ENCODE assay signal across 8 mouse cellular contexts in the genomic region with DNA sequence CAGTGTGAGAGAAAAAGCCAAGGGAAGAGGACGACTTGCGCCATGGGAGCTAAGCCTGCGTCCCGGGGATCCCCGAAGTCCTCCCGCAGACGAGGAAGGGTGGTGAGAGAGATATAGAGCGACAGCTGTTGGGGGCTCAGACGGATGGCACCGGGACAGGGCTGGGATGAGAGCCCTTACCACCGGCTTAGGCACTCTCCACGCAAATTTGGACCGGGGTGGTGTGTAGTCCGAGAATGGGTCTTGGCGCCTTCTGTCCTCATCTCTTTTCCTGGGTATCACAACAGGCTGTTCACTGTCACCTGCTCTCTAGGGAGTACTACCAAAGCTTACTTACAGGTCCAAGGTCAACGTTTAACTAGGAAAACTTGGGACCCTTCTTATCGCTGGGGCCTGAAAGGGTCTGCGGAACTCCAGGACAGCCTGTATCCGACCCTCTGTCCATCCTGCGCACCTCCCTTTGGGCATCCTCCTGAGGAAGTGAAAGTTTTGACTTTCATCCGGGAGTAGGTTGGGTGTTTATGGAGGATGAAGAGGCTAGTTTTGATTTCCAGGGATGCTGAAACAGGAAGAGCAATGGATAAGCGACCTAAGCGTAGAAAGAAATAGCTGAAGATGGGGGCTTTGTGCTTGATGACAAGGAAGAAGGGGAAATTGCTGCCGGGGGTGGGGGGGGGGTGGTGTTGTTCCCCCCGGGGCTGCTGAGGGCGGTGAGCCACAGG. TPM values are rescaled to one million over a fixed set of nuclear protein-coding genes. Genes with fewer than 3 reads are reported as not detected.
A peak's percentile ranks its signal among the peaks of the same experiment; 100 is the strongest.
DNase-seq lines count a peak whose midpoint lies in the region; ATAC-seq and TF ChIP-seq lines count a peak whose summit lies in the region.

No protein-coding gene starts in this region.

- TF ChIP-seq CTCF in C2C12 (IDR thresholded peaks at IDR 0.05; ENCODE audit: control insufficient read depth, insufficient read depth, insufficient read length), result no peak
- TF ChIP-seq CTCF in intestine, postnatal 0 days (IDR thresholded peaks at IDR 0.05; ENCODE audit: low read depth), result no peak

- peak overlapping the region; percentile 83 for H3K27ac ChIP-seq in embryonic facial prominence, embryonic 10.5 days (replicated peaks)
- no peak overlapping the region for H3K27ac ChIP-seq in intestine, postnatal 0 days (ENCODE audit: low read depth, low read length)
- no peak overlapping the region for H3K27ac ChIP-seq in neural tube, embryonic 14.5 days (ENCODE audit: low read depth, low read length)

- H3K36me3 ChIP-seq in C2C12 (ENCODE audit: control insufficient read depth, insufficient read depth), result no peaks in the 10 kb centered on the region
- no peaks in the 10 kb centered on the region for H3K36me3 ChIP-seq in embryonic facial prominence, embryonic 10.5 days (replicated peaks)
- H3K36me3 ChIP-seq in intestine, postnatal 0 days (ENCODE audit: control insufficient read depth, insufficient read depth), result no peaks in the 10 kb centered on the region
- H3K36me3 ChIP-seq in neural tube, embryonic 14.5 days (ENCODE audit: control insufficient read depth, insufficient read depth, low read length), result no peaks in the 10 kb centered on the region

- peaks cover 47% of the 10 kb centered on the region for H3K79me3 ChIP-seq in C2C12 (ENCODE audit: low read depth)

- peak; percentile 30 for DNase-seq in embryo, embryonic 10 days (ENCODE audit: low spot score)
- DNase-seq in embryo, embryonic 9.5 days (ENCODE audit: extremely low spot score), result no peak
- peak; percentile 37 for DNase-seq in embryonic facial prominence, embryonic 10.5 days (ENCODE audit: low spot score)
- no peak for DNase-seq in adrenal gland, adult 2 months
- DNase-seq in lung, postnatal 36 days, result no peak

- H3K4me3 ChIP-seq in C2C12 (ENCODE audit: insufficient read depth, poor library complexity, severe bottlenecking), result peak overlapping the region; percentile 79
- peak overlapping the region; percentile 74 for H3K4me3 ChIP-seq in embryonic facial prominence, embryonic 10.5 days
- H3K4me3 ChIP-seq in intestine, postnatal 0 days (ENCODE audit: low read depth, low read length), result peak overlapping the region; percentile 48
- H3K4me3 ChIP-seq in neural tube, embryonic 14.5 days (ENCODE audit: low read depth, low read length), result peak overlapping the region; percentile 55

- peak overlapping the region; percentile 64 for H3K4me2 ChIP-seq in intestine, postnatal 0 days (replicated peaks; ENCODE audit: low read depth)
- peak overlapping the region; percentile 79 for H3K4me2 ChIP-seq in neural tube, embryonic 14.5 days (ENCODE audit: low read depth, low read length)

- H3ac ChIP-seq in C2C12 (ENCODE audit: control insufficient read depth, insufficient read length, low read depth), result peak overlapping the region; percentile 81

- H3K27me3 ChIP-seq in C2C12 (ENCODE audit: control insufficient read depth, insufficient read depth, insufficient read length), result no peaks in the 10 kb centered on the region
- H3K27me3 ChIP-seq in embryonic facial prominence, embryonic 10.5 days (replicated peaks; ENCODE audit: low read depth, poor library complexity, severe bottlenecking), result peaks cover 60% of the 10 kb centered on the region
- H3K27me3 ChIP-seq in intestine, postnatal 0 days (replicated peaks; ENCODE audit: control insufficient read depth, insufficient read depth, low read length), result peaks cover 35% of the 10 kb centered on the region
- H3K27me3 ChIP-seq in neural tube, embryonic 14.5 days (ENCODE audit: control insufficient read depth, insufficient read depth, low read length), result peaks cover 6% of the 10 kb centered on the region; the same call in 1 of the 2 replicates

- peak; percentile 16; the same call in 1 of the 2 replicates for ATAC-seq in intestine, postnatal 0 days
- ATAC-seq in neural tube, embryonic 14.5 days (ENCODE audit: low read depth), result peak; percentile 13

- H3K9me3 ChIP-seq in embryonic facial prominence, embryonic 10.5 days, result no peaks in the 10 kb centered on the region
- H3K9me3 ChIP-seq in intestine, postnatal 0 days (ENCODE audit: control insufficient read depth), result no peaks in the 10 kb centered on the region
- no peaks in the 10 kb centered on the region for H3K9me3 ChIP-seq in neural tube, embryonic 14.5 days (ENCODE audit: control insufficient read depth, low read length)

- H3K4me1 ChIP-seq in embryonic facial prominence, embryonic 10.5 days, result peaks cover 44% of the 10 kb centered on the region
- H3K4me1 ChIP-seq in intestine, postnatal 0 days (replicated peaks; ENCODE audit: control insufficient read depth, insufficient read depth, low read length), result no peaks in the 10 kb centered on the region
- 0 out of 2 replicates have a peak, but pooled peaks cover 3% of the 10 kb centered on the region for H3K4me1 ChIP-seq in neural tube, embryonic 14.5 days (ENCODE audit: control insufficient read depth, insufficient read depth, low read length)

- WGBS in embryonic facial prominence, embryonic 10.5 days, result under 1% methylated on average over 26 of the region's 26 CpGs
- 2% methylated on average over 26 of the region's 26 CpGs for WGBS in intestine, postnatal 0 days
- under 1% methylated on average over 26 of the region's 26 CpGs for WGBS in neural tube, embryonic 14.5 days

- no peak overlapping the region for H3K9ac ChIP-seq in intestine, postnatal 0 days (ENCODE audit: low read depth, low read length)
- peak overlapping the region; percentile 59 for H3K9ac ChIP-seq in neural tube, embryonic 14.5 days (replicated peaks; ENCODE audit: low read depth, low read length)

- H3K79me2 ChIP-seq in C2C12 (ENCODE audit: control insufficient read depth, insufficient read depth), result peaks cover 58% of the 10 kb centered on the region

TF ChIP-seq in C2C12, 6 proteins besides CTCF, POLR2A, EP300 and RAD21:
- TF ChIP-seq CEBPB (IDR thresholded peaks at IDR 0.05; ENCODE audit: low read depth) (no peak), USF1 (IDR thresholded peaks at IDR 0.05; ENCODE audit: low read depth) (no peak), FOSL1 (IDR thresholded peaks at IDR 0.05; ENCODE audit: insufficient read depth, low read length, poor library complexity, severe bottlenecking) (no peak), MYOG (IDR thresholded peaks at IDR 0.05; ENCODE audit: control insufficient read depth, extremely low read depth, insufficient read length) (no peak), MAX (IDR thresholded peaks at IDR 0.05) (no peak), MYOD1 (IDR thresholded peaks at IDR 0.05; ENCODE audit: control insufficient read depth, insufficient read length, low read depth) (peak; percentile 11)

RNA-seq across cellular contexts. Expression of gene Bdnf, which starts 19.8 kb away (rescaled TPM):
- 4.5 TPM for polyA plus RNA-seq in C2C12 (2012; fragmentation: generic; extraction: Trizol)
- polyA plus RNA-seq in embryonic facial prominence, embryonic 10.5 days (2016; fragmentation: Nextera tagmentation; extraction: Ambion mirVana), result 3.0 and 3.4 TPM in 2 replicates
- polyA plus RNA-seq in intestine, postnatal 0 days (2015; fragmentation: Nextera tagmentation; extraction: Ambion mirVana), result 1.6 and 1.7 TPM in 2 replicates
- 5.0 and 5.7 TPM in 2 replicates for polyA plus RNA-seq in neural tube, embryonic 14.5 days (2014; fragmentation: Nextera tagmentation; extraction: Ambion mirVana)
- total RNA-seq in adrenal gland, adult 2 months (2021), result under 1 TPM in 1 of 2 experiments, not detected in 1; 0.14 TPM
- 0.03 TPM in 1 of 2 replicates, not detected in the other for polyA plus RNA-seq in adrenal gland, adult 2 months (2012; rRNA removed)

Comparison
In these comparisons a context has a peak if more than half of its experiments do, and no peak if none do; other contexts are left out.
1. DNase-seq: peak in embryo, embryonic 10 days (single experiment) and embryonic facial prominence, embryonic 10.5 days (single experiment); none in embryo, embryonic 9.5 days (single experiment), adrenal gland, adult 2 months (single experiment) and lung, postnatal 36 days (single experiment).
2. Peak in every context shown above with its lines, with median percentiles within 50 percentile points of each other: H3K4me3 ChIP-seq.